In genomic region chr16:59852689-59853088, GRCm38 (mm10) we compare ENCODE assay signal across 33 mouse cellular contexts.
DNase-seq lines count a peak whose midpoint lies in the region; ATAC-seq and TF ChIP-seq lines count a peak whose summit lies in the region.
"Had no signal": no experiment of that assay in that cellular context is flagged by ENCODE, and none has a peak within 500 bp of the region (broad histone marks: within the 10 kb centered on the region; RNA-seq: fewer than 3 reads in every experiment).

No protein-coding gene starts in this region.

- no peaks in the 10 kb centered on the region for H3K36me3 ChIP-seq in forebrain, embryonic 10.5 days (replicated peaks)
- H3K36me3 ChIP-seq in forebrain, postnatal 0 days (ENCODE audit: insufficient read depth): no peaks in the 10 kb centered on the region
- no peaks in the 10 kb centered on the region for H3K36me3 ChIP-seq in midbrain, embryonic 10.5 days
- no peaks in the 10 kb centered on the region for H3K36me3 ChIP-seq in midbrain, embryonic 14.5 days (ENCODE audit: control insufficient read depth, insufficient read depth, low read length)
- no peaks in the 10 kb centered on the region for H3K36me3 ChIP-seq in heart, embryonic 11.5 days (ENCODE audit: control insufficient read depth, insufficient read depth, low read length)
- H3K36me3 ChIP-seq: embryonic facial prominence, embryonic 13.5 days; forebrain, embryonic 15.5 days; heart, embryonic 12.5 days; intestine, embryonic 15.5 days; limb, embryonic 13.5 days had no signal

- no peak for ATAC-seq in forebrain, postnatal 0 days
- no peak for ATAC-seq in midbrain, embryonic 14.5 days (ENCODE audit: low FRiP score, low TSS enrichment)
- no peak for ATAC-seq in heart, embryonic 11.5 days (replicated peaks; ENCODE audit: insufficient number of reproducible peaks, low FRiP score, low TSS enrichment)
- ATAC-seq: activated CD4-positive, CD25-positive, alpha-beta regulatory T cell, adult 4 months; forebrain, embryonic 15.5 days; hindbrain, embryonic 16.5 days; intestine, embryonic 15.5 days had no signal

- H3K4me1 ChIP-seq in forebrain, embryonic 10.5 days: peaks cover 32% of the 10 kb centered on the region
- no peaks in the 10 kb centered on the region for H3K4me1 ChIP-seq in forebrain, postnatal 0 days (ENCODE audit: insufficient read depth)
- H3K4me1 ChIP-seq in midbrain, embryonic 10.5 days: peaks cover 11% of the 10 kb centered on the region
- no peaks in the 10 kb centered on the region for H3K4me1 ChIP-seq in midbrain, embryonic 14.5 days (ENCODE audit: control insufficient read depth, insufficient read depth, low read length)
- H3K4me1 ChIP-seq in heart, embryonic 11.5 days (ENCODE audit: control insufficient read depth, insufficient read depth, low read length): no peaks in the 10 kb centered on the region
- H3K4me1 ChIP-seq: embryonic facial prominence, embryonic 13.5 days; heart, embryonic 12.5 days; intestine, embryonic 15.5 days; limb, embryonic 13.5 days had no signal

- H3K27me3 ChIP-seq in forebrain, embryonic 10.5 days (ENCODE audit: poor library complexity, severe bottlenecking): no peaks in the 10 kb centered on the region
- no peaks in the 10 kb centered on the region for H3K27me3 ChIP-seq in forebrain, postnatal 0 days (ENCODE audit: insufficient read depth, low read length)
- no peaks in the 10 kb centered on the region for H3K27me3 ChIP-seq in midbrain, embryonic 10.5 days (ENCODE audit: low read depth, poor library complexity, severe bottlenecking)
- H3K27me3 ChIP-seq in midbrain, embryonic 14.5 days (ENCODE audit: control insufficient read depth, insufficient read depth, low read length): no peaks in the 10 kb centered on the region
- no peaks in the 10 kb centered on the region for H3K27me3 ChIP-seq in heart, embryonic 11.5 days (ENCODE audit: control insufficient read depth, insufficient read depth, low read length)
- H3K27me3 ChIP-seq: CH12.LX; embryonic facial prominence, embryonic 13.5 days; forebrain, embryonic 15.5 days; heart, embryonic 12.5 days; intestine, embryonic 15.5 days; limb, embryonic 13.5 days had no signal

- H3K4me2 ChIP-seq in forebrain, postnatal 0 days (ENCODE audit: low read depth): no peak overlapping the region
- no peak overlapping the region for H3K4me2 ChIP-seq in midbrain, embryonic 14.5 days (ENCODE audit: low read length)
- no peak overlapping the region for H3K4me2 ChIP-seq in heart, embryonic 11.5 days
- H3K4me2 ChIP-seq: embryonic facial prominence, embryonic 13.5 days; forebrain, embryonic 15.5 days; heart, embryonic 12.5 days; intestine, embryonic 15.5 days; limb, embryonic 13.5 days; liver, embryonic 11.5 days had no signal

- no peak for DNase-seq in forebrain, embryonic 10.5 days (ENCODE audit: extremely low spot score, low spot score)
- no peak for DNase-seq in forebrain, postnatal 0 days
- DNase-seq in midbrain, embryonic 10.5 days (ENCODE audit: low spot score): no peak
- no peak for DNase-seq in midbrain, embryonic 14.5 days
- peak; percentile 10 for DNase-seq in retina, embryonic 14.5 days (ENCODE audit: low spot score)
- DNase-seq in retina, postnatal 1 day: no peak
- DNase-seq in lung, postnatal 10 days: no peak
- DNase-seq: adrenal gland, adult 2 months; adrenal gland, postnatal 36 days; cerebellum, adult 2 months; cerebellum, postnatal 14 days; gastrocnemius, adult 2 months; gastrocnemius, postnatal 36 days; heart, adult 18-20 months; heart, postnatal 4 days; kidney, adult 8-10 months; kidney, postnatal 4 days; lung, postnatal 4 days; right cerebral cortex, postnatal 4 days; thymus, adult 2 months; thymus, postnatal 36 days had no signal

- H3K9me3 ChIP-seq in forebrain, embryonic 10.5 days: no peaks in the 10 kb centered on the region
- no peaks in the 10 kb centered on the region for H3K9me3 ChIP-seq in forebrain, postnatal 0 days (ENCODE audit: low read length)
- H3K9me3 ChIP-seq in midbrain, embryonic 10.5 days (replicated peaks): no peaks in the 10 kb centered on the region
- no peaks in the 10 kb centered on the region for H3K9me3 ChIP-seq in midbrain, embryonic 14.5 days (ENCODE audit: control insufficient read depth, low read length)
- no peaks in the 10 kb centered on the region for H3K9me3 ChIP-seq in heart, embryonic 11.5 days (replicated peaks; ENCODE audit: control insufficient read depth, low read length)
- H3K9me3 ChIP-seq: embryonic facial prominence, embryonic 13.5 days; forebrain, embryonic 15.5 days; heart, embryonic 12.5 days; intestine, embryonic 15.5 days; limb, embryonic 13.5 days had no signal

- 19% methylated on average over 2 of the region's 2 CpGs for WGBS in forebrain, embryonic 10.5 days
- WGBS in forebrain, postnatal 0 days: 14% methylated on average over 2 of the region's 2 CpGs
- 27% methylated on average over 2 of the region's 2 CpGs for WGBS in midbrain, embryonic 10.5 days
- WGBS in midbrain, embryonic 14.5 days: 29% methylated on average over 2 of the region's 2 CpGs
- WGBS in heart, embryonic 11.5 days (ENCODE audit: insufficient replicate concordance): 50% methylated on average over 2 of the region's 2 CpGs

- H3K27ac ChIP-seq in forebrain, embryonic 10.5 days: peak overlapping the region; percentile 80
- no peak overlapping the region for H3K27ac ChIP-seq in forebrain, postnatal 0 days (ENCODE audit: low read depth, low read length)
- H3K27ac ChIP-seq in midbrain, embryonic 10.5 days (replicated peaks): peak overlapping the region; percentile 68
- H3K27ac ChIP-seq in midbrain, embryonic 14.5 days (replicated peaks; ENCODE audit: low read depth, low read length): no peak overlapping the region
- H3K27ac ChIP-seq in heart, embryonic 11.5 days (ENCODE audit: low read depth, low read length): no peak overlapping the region
- H3K27ac ChIP-seq: embryonic facial prominence, embryonic 13.5 days; forebrain, embryonic 15.5 days; gastrocnemius, adult 2 months; intestine, embryonic 15.5 days; kidney, postnatal 0 days; limb, embryonic 13.5 days had no signal

- no peak overlapping the region for H3K9ac ChIP-seq in forebrain, postnatal 0 days
- H3K9ac ChIP-seq in midbrain, embryonic 14.5 days (replicated peaks; ENCODE audit: low read length): no peak overlapping the region
- no peak overlapping the region for H3K9ac ChIP-seq in heart, embryonic 11.5 days (ENCODE audit: low read depth, low read length)
- H3K9ac ChIP-seq: embryonic facial prominence, embryonic 13.5 days; forebrain, embryonic 15.5 days; heart, embryonic 12.5 days; intestine, embryonic 15.5 days; limb, embryonic 13.5 days had no signal

- no peak for TF ChIP-seq CTCF in forebrain, postnatal 0 days (IDR thresholded peaks at IDR 0.05; ENCODE audit: low read depth)

- no peak overlapping the region for H3K4me3 ChIP-seq in forebrain, embryonic 10.5 days
- no peak overlapping the region for H3K4me3 ChIP-seq in forebrain, postnatal 0 days (ENCODE audit: low read depth, low read length)
- H3K4me3 ChIP-seq in midbrain, embryonic 10.5 days: no peak overlapping the region
- no peak overlapping the region for H3K4me3 ChIP-seq in midbrain, embryonic 14.5 days (replicated peaks; ENCODE audit: low read depth, low read length)
- no peak overlapping the region for H3K4me3 ChIP-seq in heart, embryonic 11.5 days (ENCODE audit: low read depth, low read length)
- H3K4me3 ChIP-seq: embryonic facial prominence, embryonic 13.5 days; forebrain, embryonic 15.5 days; gastrocnemius, adult 2 months; heart, embryonic 12.5 days; intestine, embryonic 15.5 days; limb, embryonic 13.5 days; myocyte had no signal

Comparison
In these comparisons a context has a peak if more than half of its experiments do, and no peak if none do; other contexts are left out.
1. H3K27ac ChIP-seq: peak in forebrain, embryonic 10.5 days (single experiment) and midbrain, embryonic 10.5 days (single experiment); none in forebrain, postnatal 0 days (single experiment), midbrain, embryonic 14.5 days (single experiment) and heart, embryonic 11.5 days (single experiment).